Mouse (Mus musculus): Measurements from ENCODE around the gene Olfr10. TPM values are rescaled to one million over a fixed set of nuclear protein-coding genes. Genes with fewer than 3 reads are reported as not detected.
"Not testable (repeated sequence)": the region's sequence is repeated elsewhere in the genome, so short reads cannot be mapped to it uniquely, and the experiment has no call there.

The Olfr10 gene
- total RNA-seq (2014; fragmentation: Nextera tagmentation), result not detected in 2 replicates
- total RNA-seq (2017), result not detected in 2 replicates

DNA sequence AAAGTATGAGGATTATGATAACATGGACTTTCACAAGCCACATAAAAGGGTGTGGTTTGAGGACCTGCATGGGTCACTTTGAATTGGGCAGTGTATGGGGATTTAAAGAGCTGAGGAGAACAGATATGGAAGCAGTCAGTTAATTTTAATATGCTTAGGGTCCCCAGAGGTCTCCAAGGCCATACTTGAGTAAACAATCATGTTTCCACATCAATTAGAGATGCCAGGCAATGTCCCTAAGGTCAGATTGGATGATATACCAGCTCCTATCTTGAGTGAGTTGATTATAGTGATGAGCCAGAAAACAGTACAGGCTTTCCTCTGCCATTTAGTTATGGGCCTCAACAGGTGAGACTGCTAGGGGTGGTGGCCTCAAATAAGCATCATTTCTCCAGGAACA lies at the start of gene Olfr10:
Gene Olfr10 (plus strand): TSS at position 301 of the 400 bp plus-strand sequence.
- no peak for ATAC-seq (replicated peaks; ENCODE audit: low FRiP score, low TSS enrichment, poor library complexity, severe bottlenecking)

DNA sequence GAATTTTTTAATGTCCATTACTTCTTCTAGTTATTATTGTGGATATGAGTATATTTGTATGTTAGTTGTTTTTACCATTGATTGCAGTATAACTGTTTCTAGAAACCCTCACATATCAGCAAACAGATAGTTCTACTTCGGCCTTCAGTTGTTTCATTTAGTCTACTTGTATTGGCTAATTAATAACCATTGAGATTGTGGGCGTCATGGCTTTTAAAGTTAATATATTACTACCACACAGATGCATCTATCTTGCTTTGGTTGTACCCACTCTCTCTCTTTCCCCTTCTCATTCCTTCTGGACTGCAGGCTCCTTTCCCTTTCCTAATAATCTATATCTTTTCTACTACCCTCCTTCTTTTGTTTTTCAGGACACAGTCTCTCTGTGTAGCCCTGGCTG lies 45.2 kb upstream of the Olfr10 start:
- no peak for ATAC-seq (replicated peaks; ENCODE audit: low FRiP score, low TSS enrichment, poor library complexity, severe bottlenecking)

GRCm38 (mm10) chr11:49259829-49260228 lies 44.7 kb upstream of the Olfr10 start:
- ATAC-seq (replicated peaks; ENCODE audit: low FRiP score, low TSS enrichment, poor library complexity, severe bottlenecking), result no peak

DNA sequence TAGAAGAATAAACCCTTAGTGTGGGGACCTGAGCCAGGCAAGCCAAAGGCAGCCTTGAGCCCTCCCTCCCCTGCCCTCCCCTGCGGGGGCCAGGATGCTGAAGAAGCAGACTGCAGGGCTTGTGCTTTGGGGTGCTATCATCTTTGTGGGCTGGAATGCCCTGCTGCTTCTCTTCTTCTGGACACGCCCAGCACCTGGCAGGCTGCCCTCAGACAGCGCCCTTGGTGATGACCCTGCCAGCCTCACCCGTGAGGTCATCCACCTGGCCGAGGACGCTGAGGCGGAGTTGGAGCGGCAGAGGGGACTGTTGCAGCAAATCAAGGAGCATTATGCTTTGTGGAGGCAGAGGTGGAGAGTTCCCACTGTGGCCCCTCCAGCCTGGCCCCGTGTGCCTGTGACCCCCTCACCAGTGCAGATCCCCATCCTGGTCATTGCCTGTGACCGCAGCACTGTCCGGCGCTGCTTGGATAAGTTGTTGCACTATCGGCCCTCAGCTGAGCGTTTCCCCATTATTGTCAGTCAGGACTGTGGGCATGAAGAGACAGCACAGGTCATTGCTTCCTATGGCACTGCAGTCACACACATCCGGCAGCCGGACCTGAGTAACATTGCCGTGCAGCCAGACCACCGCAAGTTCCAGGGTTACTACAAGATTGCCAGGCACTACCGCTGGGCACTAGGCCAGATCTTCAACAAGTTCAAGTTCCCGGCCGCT lies 43.8 kb upstream of the Olfr10 start:
- peak; percentile 60 for ATAC-seq (replicated peaks; ENCODE audit: low FRiP score, low TSS enrichment, poor library complexity, severe bottlenecking)

GRCm38 (mm10) chr11:49261313-49261855 lies 43.2 kb upstream of the Olfr10 start:
- 0 out of 2 replicates have a peak, but pooled peaks have one; percentile 9 for ATAC-seq (replicated peaks; ENCODE audit: low FRiP score, low TSS enrichment, poor library complexity, severe bottlenecking)

DNA sequence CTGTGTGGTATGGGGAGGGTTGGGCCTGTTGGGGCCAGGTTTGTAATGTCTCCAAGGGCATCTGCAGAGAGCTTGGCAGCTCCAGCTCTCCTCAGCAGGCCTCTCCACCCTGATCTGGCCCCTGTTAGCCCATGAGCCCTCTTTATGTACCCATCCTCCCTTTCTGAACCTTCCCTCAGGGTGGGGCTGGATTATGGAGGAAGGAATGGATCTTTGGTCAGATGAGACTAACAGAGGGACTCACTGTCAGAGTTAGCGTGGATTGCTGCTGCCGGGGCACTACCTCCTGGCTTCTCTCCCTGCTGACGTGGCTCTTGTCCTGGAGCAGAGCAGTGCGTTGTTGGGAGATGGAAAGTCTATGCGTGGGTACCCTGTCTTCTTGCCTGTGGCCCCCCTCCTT lies 42.3 kb upstream of the Olfr10 start:
- ATAC-seq (replicated peaks; ENCODE audit: low FRiP score, low TSS enrichment, poor library complexity, severe bottlenecking), result no peak

DNA sequence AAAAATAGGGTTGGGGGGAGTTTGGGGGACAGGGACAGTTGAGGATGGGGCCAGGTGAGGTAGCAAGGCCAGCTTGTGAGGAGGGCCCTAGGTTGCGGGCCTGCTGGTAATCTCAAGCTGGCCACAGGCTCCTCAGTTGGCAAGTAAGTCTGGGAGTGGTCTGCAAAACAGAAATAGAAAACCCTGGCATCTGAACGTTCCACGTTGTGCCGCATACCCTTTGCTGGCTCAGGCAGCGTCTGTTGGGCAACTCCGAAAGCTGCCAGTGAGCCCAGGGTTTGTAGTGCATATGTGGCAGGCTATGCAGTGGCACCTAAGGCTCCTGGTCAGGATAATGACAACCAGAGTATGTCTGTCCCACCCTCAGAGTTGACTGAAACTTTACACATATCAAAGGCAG lies 41.4 kb upstream of the Olfr10 start:
- ATAC-seq (replicated peaks; ENCODE audit: low FRiP score, low TSS enrichment, poor library complexity, severe bottlenecking), result no peak

- ATAC-seq (replicated peaks; ENCODE audit: low FRiP score, low TSS enrichment, poor library complexity, severe bottlenecking), result no peak
Observed at GRCm38 (mm10) chr11:49264081-49264480, 40.5 kb upstream of the Olfr10 start.

DNA sequence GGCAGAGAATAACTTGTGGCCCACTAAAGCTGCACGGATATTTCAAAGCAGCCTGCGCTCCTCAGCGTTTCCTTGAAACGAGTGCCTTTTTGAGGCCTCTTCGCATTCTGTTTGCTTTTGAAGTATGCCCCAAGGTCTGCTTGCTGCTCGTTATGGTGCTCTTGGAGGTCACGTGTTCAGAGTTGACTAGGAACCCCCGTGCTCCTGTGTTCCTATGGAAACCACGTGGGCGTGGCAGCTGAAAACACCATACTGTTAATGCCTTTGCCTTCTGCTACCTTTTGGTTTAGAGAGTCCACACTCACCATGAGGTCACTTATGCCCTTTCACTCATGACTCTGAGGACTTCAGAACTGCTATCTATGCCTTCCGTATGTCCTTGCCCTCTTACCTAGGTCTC lies 39.9 kb upstream of the Olfr10 start:
- ATAC-seq (replicated peaks; ENCODE audit: low FRiP score, low TSS enrichment, poor library complexity, severe bottlenecking), result no peak

GRCm38 (mm10) chr11:49265101-49265500 lies 39.4 kb upstream of the Olfr10 start:
- ATAC-seq (replicated peaks; ENCODE audit: low FRiP score, low TSS enrichment, poor library complexity, severe bottlenecking), result no peak

- ATAC-seq (replicated peaks; ENCODE audit: low FRiP score, low TSS enrichment, poor library complexity, severe bottlenecking), result no peak
Observed at GRCm38 (mm10) chr11:49266671-49267070, 37.9 kb upstream of the Olfr10 start.

DNA sequence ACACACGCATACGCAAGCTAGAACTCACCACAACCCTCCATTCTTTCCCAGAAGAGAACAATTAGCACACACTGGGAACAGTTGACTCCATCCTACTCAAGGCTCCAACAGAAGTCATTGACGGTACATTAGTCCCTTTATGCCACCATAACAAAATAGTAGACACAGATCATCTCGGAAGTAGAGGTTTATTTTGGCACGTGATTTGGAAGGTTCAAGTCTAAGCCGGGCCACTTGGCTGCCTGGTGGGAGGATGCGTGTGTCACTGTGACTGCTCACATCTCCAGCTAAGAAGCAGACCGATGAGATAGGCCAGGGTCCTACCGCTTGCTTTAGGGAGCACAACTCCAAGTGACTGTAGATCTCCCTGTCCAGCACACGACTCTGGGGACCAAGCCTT lies 37.2 kb upstream of the Olfr10 start:
- ATAC-seq (replicated peaks; ENCODE audit: low FRiP score, low TSS enrichment, poor library complexity, severe bottlenecking), result no peak

- no peak for ATAC-seq (replicated peaks; ENCODE audit: low FRiP score, low TSS enrichment, poor library complexity, severe bottlenecking)
Observed at GRCm38 (mm10) chr11:49267970-49268579, 36.5 kb upstream of the Olfr10 start.

DNA sequence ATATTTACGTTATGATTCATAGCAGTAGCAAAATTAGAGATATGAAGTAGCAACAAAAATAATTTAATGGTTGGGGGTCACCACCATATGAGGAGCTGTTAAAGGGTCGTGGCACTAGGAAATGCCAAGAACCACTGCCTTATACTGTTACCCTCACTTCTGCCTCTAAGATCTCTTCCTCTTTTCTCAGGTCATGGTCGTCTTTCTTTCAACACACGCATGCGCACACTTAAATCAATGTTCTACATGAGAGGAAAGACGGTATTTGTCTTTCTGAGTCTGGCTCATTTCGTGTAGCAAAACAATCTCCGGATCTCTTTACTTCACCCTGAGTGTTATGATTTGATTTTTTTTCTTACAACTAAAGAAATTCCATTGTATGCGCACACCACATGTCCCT lies 34.8 kb upstream of the Olfr10 start:
- no peak for ATAC-seq (replicated peaks; ENCODE audit: low FRiP score, low TSS enrichment, poor library complexity, severe bottlenecking)

DNA sequence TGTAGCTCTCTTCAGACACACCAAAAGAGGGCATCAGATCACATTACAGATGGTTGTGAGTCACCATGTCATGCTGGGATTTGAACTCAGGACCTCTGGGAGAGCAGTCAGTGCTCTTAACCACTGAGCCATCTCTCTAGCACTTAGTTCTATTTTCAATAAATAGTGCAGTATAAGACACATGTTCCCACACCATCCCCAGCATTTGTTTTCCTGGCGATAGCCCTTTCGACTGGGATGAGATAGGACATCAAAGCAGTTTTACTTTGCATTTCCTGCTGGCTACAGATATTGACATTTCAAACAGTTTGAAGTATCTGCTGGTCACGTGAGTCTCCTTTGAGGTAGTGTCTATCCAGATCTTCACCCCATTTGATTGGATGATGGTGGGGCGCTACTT lies 34.2 kb upstream of the Olfr10 start:
- ATAC-seq (replicated peaks; ENCODE audit: low FRiP score, low TSS enrichment, poor library complexity, severe bottlenecking), result no peak

DNA sequence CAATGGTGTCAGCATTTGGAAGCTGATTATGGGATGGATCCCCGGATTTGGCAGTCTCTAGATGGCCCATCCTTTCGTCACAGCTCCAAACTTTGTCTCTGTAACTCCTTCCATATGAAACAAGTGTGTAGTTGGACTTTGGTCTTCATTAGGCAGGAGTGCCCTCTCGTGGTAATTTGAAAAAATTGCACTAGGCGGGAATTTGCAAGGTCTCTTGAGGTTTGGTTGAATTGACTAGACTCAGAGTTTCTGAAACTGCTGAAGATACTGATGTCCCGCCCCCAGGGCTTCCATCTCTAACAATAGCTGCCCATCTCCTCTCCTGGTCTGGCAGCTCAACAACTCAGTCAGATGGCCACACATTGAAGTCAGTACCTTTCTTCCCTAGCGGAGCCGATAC lies 33.2 kb upstream of the Olfr10 start:
- peak; percentile 90 for ATAC-seq (replicated peaks; ENCODE audit: low FRiP score, low TSS enrichment, poor library complexity, severe bottlenecking)

DNA sequence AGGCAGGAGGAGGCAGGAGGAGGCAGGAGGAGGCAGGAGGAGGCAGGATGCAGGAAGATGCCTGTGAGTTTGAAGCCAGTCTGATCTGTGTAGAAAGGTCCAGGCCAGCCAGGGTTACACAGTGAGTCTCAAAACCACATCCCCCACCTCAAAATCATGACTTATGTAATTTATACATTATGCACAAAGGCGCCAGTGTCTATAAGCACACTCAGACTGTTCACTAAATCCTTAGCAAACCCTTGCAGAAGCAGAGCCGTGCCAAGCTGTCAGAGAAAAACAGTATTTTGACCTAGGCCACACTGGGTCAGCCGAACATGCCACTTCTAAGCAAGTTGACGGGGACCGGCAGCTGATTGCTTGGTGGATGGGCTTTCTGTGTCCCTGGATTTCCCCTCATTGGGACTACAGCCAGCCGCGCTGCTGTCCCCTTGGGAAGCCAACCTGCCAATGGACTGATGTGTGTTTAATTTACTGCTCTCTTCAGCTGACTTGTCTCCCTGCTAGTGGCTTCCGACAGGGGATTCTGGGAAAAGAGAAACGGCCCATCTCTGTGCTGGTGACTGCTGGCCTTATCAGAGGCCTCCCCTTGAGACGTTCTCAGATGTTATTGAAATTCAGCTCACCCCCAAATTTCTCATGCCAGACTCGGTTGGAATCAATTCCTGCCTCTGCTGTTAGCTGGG lies 30.6 kb upstream of the Olfr10 start:
- no peak for ATAC-seq (replicated peaks; ENCODE audit: low FRiP score, low TSS enrichment, poor library complexity, severe bottlenecking)

DNA sequence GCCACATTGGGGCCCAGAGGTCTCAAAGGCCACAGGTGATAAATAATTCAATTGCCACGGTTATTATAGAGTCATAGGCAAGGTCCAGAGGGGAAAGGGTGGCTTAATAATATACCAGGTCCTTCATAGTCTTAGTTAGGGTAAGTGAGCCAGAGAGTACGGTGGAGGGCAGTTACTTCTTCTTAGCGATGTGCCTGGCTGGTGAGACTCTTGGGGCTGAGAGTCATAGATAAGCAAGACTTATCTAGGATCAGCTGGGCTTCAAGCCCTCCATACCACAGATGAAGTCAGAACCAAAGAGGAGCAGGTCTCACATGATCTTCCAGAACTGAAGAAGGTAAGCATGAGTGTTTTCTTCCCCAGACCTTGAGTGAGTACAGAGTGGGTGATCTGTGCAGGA lies 26.3 kb upstream of the Olfr10 start, which contains the start of gene Olfr1393:
Gene Olfr1393 (plus strand): TSS at position 83 of the 400 bp plus-strand sequence.
- ATAC-seq (replicated peaks; ENCODE audit: low FRiP score, low TSS enrichment, poor library complexity, severe bottlenecking), result peak; percentile 55; the same call in 1 of the 2 replicates

DNA sequence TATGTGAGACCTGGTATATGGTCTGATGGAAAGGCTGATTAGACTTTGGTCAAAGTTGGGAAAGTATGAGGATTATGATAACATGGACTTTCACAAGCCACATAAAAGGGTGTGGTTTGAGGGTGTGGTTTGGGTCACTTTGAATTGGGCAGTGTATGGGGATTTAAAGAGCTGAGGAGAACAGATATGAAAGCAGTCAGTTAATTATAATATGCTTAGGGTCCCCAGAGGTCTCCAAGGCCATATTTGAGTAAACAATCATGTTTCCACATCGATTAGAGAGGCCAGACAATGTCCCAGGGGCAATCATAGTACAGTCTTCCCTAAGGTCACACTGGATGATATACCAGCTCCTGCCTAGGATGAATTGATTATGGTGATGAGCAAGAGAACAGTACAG lies 19.6 kb upstream of the Olfr10 start, which contains the start of gene Olfr1392:
Gene Olfr1392 (plus strand): TSS at position 301 of the 400 bp plus-strand sequence.
- not testable (repeated sequence) for ATAC-seq (replicated peaks; ENCODE audit: low FRiP score, low TSS enrichment, poor library complexity, severe bottlenecking)

- ATAC-seq (replicated peaks; ENCODE audit: low FRiP score, low TSS enrichment, poor library complexity, severe bottlenecking), result no peak
Observed at GRCm38 (mm10) chr11:49287251-49287650, 17.3 kb upstream of the Olfr10 start.
